Mouse (Mus musculus) olfactory bulb, adult 2 months (tissue): ENCODE data around the gene P4ha2.

Source experiments
- CTCF ChIP-seq: fragments of 200-500 bp; IDR thresholded peaks from 2 replicates; pipeline ENCODE4 v1.5.1; 2012; ENCODE audit warnings: low read depth, mild to moderate bottlenecking, low read length, moderate library complexity; ENCODE audit not compliant: insufficient read depth
- POLR2A ChIP-seq: fragments of 200-500 bp; IDR thresholded peaks from 2 replicates; pipeline ENCODE4 v1.6.1; 2012; ENCODE audit warnings: mild to moderate bottlenecking, low read depth, low read length, moderate library complexity; ENCODE audit not compliant: insufficient read depth

- no peak for TF ChIP-seq CTCF
- no peak for TF ChIP-seq POLR2A
Measured at GRCm38 (mm10) chr11:54107239-54107638, 7.3 kb downstream of the P4ha2 start.
